Mouse (Mus musculus): Measurements from ENCODE around the gene Hap1.

DNA sequence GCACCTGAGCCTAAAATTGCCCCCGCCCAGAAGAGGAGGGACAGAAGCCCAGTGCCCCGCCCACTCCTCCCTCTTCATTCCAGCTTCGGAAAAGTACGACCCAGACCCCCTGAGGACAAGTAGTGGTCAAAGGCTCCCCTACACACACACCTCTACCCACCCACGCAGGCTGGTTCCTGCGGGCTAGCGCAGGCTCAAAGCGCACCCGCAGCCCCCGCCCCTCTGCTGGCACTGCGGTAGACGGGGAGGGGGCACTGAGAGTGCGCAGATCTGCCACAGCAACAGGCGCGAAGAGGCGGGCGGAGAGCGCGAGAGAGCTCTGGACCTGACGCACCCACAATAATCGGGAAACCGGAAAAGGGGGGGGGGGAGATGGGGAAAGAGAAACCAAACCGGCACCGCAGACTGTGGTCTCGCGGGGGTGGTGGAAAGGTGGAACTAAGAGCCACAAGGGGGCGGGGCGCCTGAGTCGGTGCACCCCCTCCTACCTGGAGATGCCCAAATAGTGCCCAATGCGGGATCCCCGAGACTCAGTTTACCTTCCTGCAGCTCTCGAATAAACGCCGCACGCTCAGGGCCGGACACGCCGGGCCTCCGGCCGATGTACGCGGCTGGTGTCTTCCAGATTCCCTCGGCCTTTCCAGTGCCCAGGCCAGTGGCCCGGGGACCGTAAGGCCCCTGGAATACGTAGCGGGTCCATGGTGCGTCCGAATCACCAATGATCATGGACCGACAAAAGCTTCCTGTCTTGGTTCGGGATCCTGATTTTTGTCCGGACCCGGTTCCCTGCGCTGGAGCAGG is 577 bp downstream of the Hap1 start:
- peak; percentile 23 for TF ChIP-seq CTCF (IDR thresholded peaks at IDR 0.05)
- TF ChIP-seq POLR2A (IDR thresholded peaks at IDR 0.05; ENCODE audit: insufficient read depth, low read depth, low read length), result no peak
